Mouse (Mus musculus): Measurements from ENCODE around the gene Olfr141. TPM values are rescaled to one million over a fixed set of nuclear protein-coding genes. Genes with fewer than 3 reads are reported as not detected.

Gene Olfr141
- not detected in 2 replicates for polyA plus RNA-seq (2014; fragmentation: Nextera tagmentation; extraction: Ambion mirVana)

- Histone ChIP-seq H3K9ac (replicated peaks; ENCODE audit: low read depth, low read length) (no peak within 1 kb of the TSS), H3K4me3 (ENCODE audit: low read depth, low read length) (no peak within 1 kb of the TSS), H3K27me3 (ENCODE audit: control insufficient read depth, insufficient read depth, low read length) (no peaks in the 10 kb centered on the region)
These were observed at the start of gene Olfr141 for GRCm38 (mm10) chr2:86809918-86810317. Gene Olfr141 (minus strand): TSS chr2:86810018.

GRCm38 (mm10) chr2:86851596-86851995 is 41.8 kb upstream of the Olfr141 start, which contains the start of gene Olfr1095:
Gene Olfr1095 (minus strand): TSS chr2:86851696.
- Histone ChIP-seq H3K27me3 (ENCODE audit: control insufficient read depth, insufficient read depth, low read length) (no peaks in the 10 kb centered on the region), H3K9ac (replicated peaks; ENCODE audit: low read depth, low read length) (no peak within 1 kb of the TSS), H3K4me3 (ENCODE audit: low read depth, low read length) (no peak within 1 kb of the TSS), H3K4me1 (ENCODE audit: control insufficient read depth, insufficient read depth, low read length) (no peaks in the 10 kb centered on the region), H3K27ac (ENCODE audit: low read depth, low read length) (no peak within 1 kb of the TSS), H3K4me2 (ENCODE audit: low read depth, low read length) (no peak within 1 kb of the TSS), H3K9me3 (ENCODE audit: control insufficient read depth, low read length) (no peaks in the 10 kb centered on the region), H3K36me3 (ENCODE audit: control insufficient read depth, insufficient read depth, low read length) (no peaks in the 10 kb centered on the region)
- ATAC-seq (ENCODE audit: low read depth): no peak
- WGBS: 90% methylated on average over 3 of the region's 3 CpGs

More at GRCm38 (mm10) chr2:86809918-86810317, at the start of gene Olfr141:
- Histone ChIP-seq H3K4me1 (ENCODE audit: control insufficient read depth, insufficient read depth, low read length) (no peaks in the 10 kb centered on the region), H3K9me3 (ENCODE audit: control insufficient read depth, low read length) (no peaks in the 10 kb centered on the region), H3K27ac (ENCODE audit: low read depth, low read length) (no peak within 1 kb of the TSS), H3K36me3 (ENCODE audit: control insufficient read depth, insufficient read depth, low read length) (no peaks in the 10 kb centered on the region), H3K4me2 (ENCODE audit: low read depth, low read length) (no peak within 1 kb of the TSS)
- no peak for ATAC-seq (ENCODE audit: low read depth)

- Histone ChIP-seq H3K9me3 (ENCODE audit: control insufficient read depth, low read length) (no peaks in the 10 kb centered on the region), H3K36me3 (ENCODE audit: control insufficient read depth, insufficient read depth, low read length) (no peaks in the 10 kb centered on the region), H3K4me2 (ENCODE audit: low read depth, low read length) (no peak within 1 kb of the TSS), H3K27me3 (ENCODE audit: control insufficient read depth, insufficient read depth, low read length) (no peaks in the 10 kb centered on the region), H3K27ac (ENCODE audit: low read depth, low read length) (no peak within 1 kb of the TSS), H3K4me1 (ENCODE audit: control insufficient read depth, insufficient read depth, low read length) (no peaks in the 10 kb centered on the region), H3K9ac (replicated peaks; ENCODE audit: low read depth, low read length) (no peak within 1 kb of the TSS), H3K4me3 (ENCODE audit: low read depth, low read length) (no peak within 1 kb of the TSS)
- ATAC-seq (ENCODE audit: low read depth): no peak
These were observed 14.5 kb upstream of the Olfr141 start, which contains the start of gene Olfr1094 for GRCm38 (mm10) chr2:86824363-86824762. Gene Olfr1094 (plus strand): TSS chr2:86824663.

- H3K9ac ChIP-seq (replicated peaks; ENCODE audit: low read depth, low read length): no peak within 1 kb of the TSS
- H3K4me2 ChIP-seq (ENCODE audit: low read depth, low read length): no peak within 1 kb of the TSS
- ATAC-seq (ENCODE audit: low read depth): no peak
- H3K36me3 ChIP-seq (ENCODE audit: control insufficient read depth, insufficient read depth, low read length): no peaks in the 10 kb centered on the region
- 78% methylated on average over 2 of the region's 2 CpGs for WGBS
- H3K27me3 ChIP-seq (ENCODE audit: control insufficient read depth, insufficient read depth, low read length): no peaks in the 10 kb centered on the region
- H3K9me3 ChIP-seq (ENCODE audit: control insufficient read depth, low read length): no peaks in the 10 kb centered on the region
- H3K4me3 ChIP-seq (ENCODE audit: low read depth, low read length): no peak within 1 kb of the TSS
- H3K4me1 ChIP-seq (ENCODE audit: control insufficient read depth, insufficient read depth, low read length): no peaks in the 10 kb centered on the region
- no peak within 1 kb of the TSS for H3K27ac ChIP-seq (ENCODE audit: low read depth, low read length)
These were observed 27.6 kb downstream of the Olfr141 start, which contains the start of gene Olfr1093 for GRCm38 (mm10) chr2:86782179-86782578. Gene Olfr1093 (plus strand): TSS chr2:86782479.

DNA sequence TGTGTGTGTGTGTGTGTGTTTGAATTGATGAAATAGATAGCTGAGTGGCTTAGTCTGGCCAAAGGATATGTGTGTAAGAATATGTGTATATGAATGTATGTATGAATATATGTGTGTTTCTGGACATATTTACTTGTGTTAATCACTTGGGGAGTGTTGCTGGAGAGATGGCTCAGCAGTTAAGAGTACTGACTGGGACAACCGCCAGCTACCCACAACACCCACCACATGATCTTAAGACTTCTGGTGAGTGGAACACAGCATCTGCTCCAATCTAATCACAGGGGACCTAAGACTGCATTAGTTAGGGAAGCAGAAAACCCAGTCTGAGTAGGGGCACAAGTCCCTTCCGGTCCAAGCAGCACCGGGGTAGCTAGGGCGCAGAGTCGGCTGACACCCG is 48.8 kb downstream of the Olfr141 start:
- Histone ChIP-seq H3K36me3 (ENCODE audit: control insufficient read depth, insufficient read depth, low read length) (no peaks in the 10 kb centered on the region), H3K4me2 (ENCODE audit: low read depth, low read length) (no peak overlapping the region), H3K27me3 (ENCODE audit: control insufficient read depth, insufficient read depth, low read length) (no peaks in the 10 kb centered on the region), H3K9ac (replicated peaks; ENCODE audit: low read depth, low read length) (no peak overlapping the region), H3K4me3 (ENCODE audit: low read depth, low read length) (no peak overlapping the region), H3K4me1 (ENCODE audit: control insufficient read depth, insufficient read depth, low read length) (no peaks in the 10 kb centered on the region), H3K9me3 (ENCODE audit: control insufficient read depth, low read length) (no peaks in the 10 kb centered on the region), H3K27ac (ENCODE audit: low read depth, low read length) (no peak overlapping the region)
- 95% methylated on average over 6 of the region's 6 CpGs for WGBS
- ATAC-seq (ENCODE audit: low read depth): no peak

DNA sequence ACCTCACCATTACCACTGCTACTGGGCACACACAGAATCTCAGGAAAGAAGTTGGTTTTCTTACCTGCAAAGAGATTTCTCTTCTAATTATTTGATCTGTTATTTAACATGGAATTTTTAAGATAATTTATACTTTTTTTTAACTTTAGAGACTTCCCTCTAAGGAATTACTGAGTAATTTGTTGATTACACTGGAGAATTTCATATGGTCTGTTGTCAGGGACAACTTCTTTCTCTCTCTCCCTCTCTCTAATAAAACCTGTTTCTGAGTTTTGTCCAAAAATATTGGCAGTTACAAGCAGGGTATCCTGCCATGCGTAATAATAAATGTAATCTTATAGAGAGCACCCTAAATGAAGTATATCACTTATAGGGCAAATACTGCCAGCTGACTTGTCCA is 50.9 kb downstream of the Olfr141 start, which contains the start of gene Olfr1090:
Gene Olfr1090 (minus strand): TSS at position 101 of the 400 bp plus-strand sequence.
- H3K9ac ChIP-seq (replicated peaks; ENCODE audit: low read depth, low read length): no peak within 1 kb of the TSS
- H3K27me3 ChIP-seq (ENCODE audit: control insufficient read depth, insufficient read depth, low read length): no peaks in the 10 kb centered on the region
- H3K27ac ChIP-seq (ENCODE audit: low read depth, low read length): no peak within 1 kb of the TSS
- no peaks in the 10 kb centered on the region for H3K9me3 ChIP-seq (ENCODE audit: control insufficient read depth, low read length)
- no peaks in the 10 kb centered on the region for H3K36me3 ChIP-seq (ENCODE audit: control insufficient read depth, insufficient read depth, low read length)
- H3K4me3 ChIP-seq (ENCODE audit: low read depth, low read length): no peak within 1 kb of the TSS
- no peak within 1 kb of the TSS for H3K4me2 ChIP-seq (ENCODE audit: low read depth, low read length)
- WGBS: 98% methylated on average over 1 of the region's 1 CpGs
- ATAC-seq (ENCODE audit: low read depth): no peak
- no peaks in the 10 kb centered on the region for H3K4me1 ChIP-seq (ENCODE audit: control insufficient read depth, insufficient read depth, low read length)

Other genes with a start within 250 kb of the Olfr141 start
- not detected in 2 replicates for gene Olfr1082, start 211.1 kb downstream of the Olfr141 start, polyA plus RNA-seq (2014; fragmentation: Nextera tagmentation; extraction: Ambion mirVana)
- not detected in 2 replicates for gene Olfr1084, start 170.3 kb downstream of the Olfr141 start, polyA plus RNA-seq (2014; fragmentation: Nextera tagmentation; extraction: Ambion mirVana)
- gene Olfr1085, start 148.0 kb downstream of the Olfr141 start, polyA plus RNA-seq (2014; fragmentation: Nextera tagmentation; extraction: Ambion mirVana): not detected in 2 replicates
- gene Olfr1086, start 129.9 kb downstream of the Olfr141 start, polyA plus RNA-seq (2014; fragmentation: Nextera tagmentation; extraction: Ambion mirVana): not detected in 2 replicates
- gene Olfr1087, start 111.6 kb downstream of the Olfr141 start, polyA plus RNA-seq (2014; fragmentation: Nextera tagmentation; extraction: Ambion mirVana): not detected in 2 replicates
- gene Olfr1089, start 76.3 kb downstream of the Olfr141 start, polyA plus RNA-seq (2014; fragmentation: Nextera tagmentation; extraction: Ambion mirVana): not detected in 2 replicates
- gene Olfr1090, start 51.0 kb downstream of the Olfr141 start, polyA plus RNA-seq (2014; fragmentation: Nextera tagmentation; extraction: Ambion mirVana): not detected in 2 replicates
- gene Olfr1093, start 27.5 kb downstream of the Olfr141 start, polyA plus RNA-seq (2014; fragmentation: Nextera tagmentation; extraction: Ambion mirVana): not detected in 2 replicates
- gene Olfr1094, start 14.6 kb upstream of the Olfr141 start, polyA plus RNA-seq (2014; fragmentation: Nextera tagmentation; extraction: Ambion mirVana): not detected in 2 replicates
- gene Olfr1095, start 41.7 kb upstream of the Olfr141 start, polyA plus RNA-seq (2014; fragmentation: Nextera tagmentation; extraction: Ambion mirVana): not detected in 2 replicates
- not detected in 2 replicates for gene Gm13723, start 64.8 kb upstream of the Olfr141 start, polyA plus RNA-seq (2014; fragmentation: Nextera tagmentation; extraction: Ambion mirVana)
- gene Olfr1097, start 82.2 kb upstream of the Olfr141 start, polyA plus RNA-seq (2014; fragmentation: Nextera tagmentation; extraction: Ambion mirVana): not detected in 2 replicates
- not detected in 2 replicates for gene Olfr1098, start 114.5 kb upstream of the Olfr141 start, polyA plus RNA-seq (2014; fragmentation: Nextera tagmentation; extraction: Ambion mirVana)
- gene Olfr1099, start 150.7 kb upstream of the Olfr141 start, polyA plus RNA-seq (2014; fragmentation: Nextera tagmentation; extraction: Ambion mirVana): not detected in 2 replicates
- gene Olfr1100, start 169.9 kb upstream of the Olfr141 start, polyA plus RNA-seq (2014; fragmentation: Nextera tagmentation; extraction: Ambion mirVana): not detected in 2 replicates
- not detected in 2 replicates for gene Olfr1101, start 181.2 kb upstream of the Olfr141 start, polyA plus RNA-seq (2014; fragmentation: Nextera tagmentation; extraction: Ambion mirVana)
- gene Olfr1102, start 188.4 kb upstream of the Olfr141 start, polyA plus RNA-seq (2014; fragmentation: Nextera tagmentation; extraction: Ambion mirVana): not detected in 2 replicates
- gene Olfr1104, start 217.1 kb upstream of the Olfr141 start, polyA plus RNA-seq (2014; fragmentation: Nextera tagmentation; extraction: Ambion mirVana): not detected in 2 replicates
- not detected in 2 replicates for gene Olfr1105, start 226.5 kb upstream of the Olfr141 start, polyA plus RNA-seq (2014; fragmentation: Nextera tagmentation; extraction: Ambion mirVana)
- gene Olfr1106, start 242.3 kb upstream of the Olfr141 start, polyA plus RNA-seq (2014; fragmentation: Nextera tagmentation; extraction: Ambion mirVana): not detected in 2 replicates